Mouse (Mus musculus) brain, embryonic 14.5 days (tissue): ENCODE results near the gene Fkbp10. TPM values are rescaled to one million over a fixed set of nuclear protein-coding genes. Genes with fewer than 3 reads are reported as not detected.
A peak's percentile ranks its signal among the peaks of the same experiment; 100 is the strongest.

ENCODE experiments used
- DNase-seq: peaks from one replicate; pipeline ENCODE4 v3.0.0-alpha.2; 2011; ENCODE audit warnings: low read depth
- CTCF ChIP-seq: fragments of 200-500 bp; IDR thresholded peaks from 2 replicates; pipeline ENCODE4 v1.5.1; 2012; ENCODE audit warnings: inconsistent platforms, mild to moderate bottlenecking, moderate library complexity, borderline replicate concordance; ENCODE audit not compliant: insufficient read depth, insufficient read length; ENCODE audit errors: extremely low read depth
- POLR2A ChIP-seq: fragments of 200-500 bp; IDR thresholded peaks from 2 replicates; pipeline ENCODE4 v1.6.1; 2012; ENCODE audit warnings: mild to moderate bottlenecking, inconsistent platforms, borderline replicate concordance; ENCODE audit not compliant: poor library complexity, insufficient read depth, insufficient read length, severe bottlenecking; ENCODE audit errors: extremely low read depth
- polyA plus RNA-seq: library from polyadenylated mRNA; depleted of rRNA; stranded (reverse); fragments of >200 nt; gene quantifications from 2 replicates; pipeline ENCODE4 v1.2.3, GENCODE M21; 2012

The Fkbp10 gene
- polyA plus RNA-seq, 1 experiment: 32.8 TPM

- TF ChIP-seq POLR2A (no peak), CTCF (no peak)
- no peak for DNase-seq
Observed at GRCm38 (mm10) chr11:100387111-100387510, 28.4 kb upstream of the Fkbp10 start.

GRCm38 (mm10) chr11:100387589-100388375, 27.7 kb upstream of the Fkbp10 start:
- peak; percentile 48 for DNase-seq
- TF ChIP-seq CTCF (no peak), POLR2A (no peak)

- no peak for DNase-seq
- TF ChIP-seq CTCF (no peak), POLR2A (no peak)
Observed at GRCm38 (mm10) chr11:100388588-100388987, 26.9 kb upstream of the Fkbp10 start.

- no peak for DNase-seq
- TF ChIP-seq POLR2A: no peak
- no peak for TF ChIP-seq CTCF
Observed at GRCm38 (mm10) chr11:100389931-100390445, 25.5 kb upstream of the Fkbp10 start.

- TF ChIP-seq CTCF: no peak
- TF ChIP-seq POLR2A: no peak
- peak; percentile 51 for DNase-seq
Observed at GRCm38 (mm10) chr11:100391081-100391883, 24.2 kb upstream of the Fkbp10 start.

GRCm38 (mm10) chr11:100391884-100392345, 23.6 kb upstream of the Fkbp10 start:
- no peak for TF ChIP-seq POLR2A
- no peak for TF ChIP-seq CTCF
- no peak for DNase-seq

GRCm38 (mm10) chr11:100392958-100393357, 22.5 kb upstream of the Fkbp10 start:
- no peak for DNase-seq
- no peak for TF ChIP-seq POLR2A
- no peak for TF ChIP-seq CTCF

- TF ChIP-seq CTCF: no peak
- TF ChIP-seq POLR2A: no peak
Observed at GRCm38 (mm10) chr11:100393733-100394132, 21.8 kb upstream of the Fkbp10 start.

GRCm38 (mm10) chr11:100394353-100395074, 21.0 kb upstream of the Fkbp10 start:
- no peak for DNase-seq
- TF ChIP-seq CTCF: no peak
- TF ChIP-seq POLR2A: no peak

More at GRCm38 (mm10) chr11:100393733-100394132, 21.8 kb upstream of the Fkbp10 start:
- no peak for DNase-seq

- no peak for TF ChIP-seq POLR2A
- no peak for TF ChIP-seq CTCF
- no peak for DNase-seq
Observed at GRCm38 (mm10) chr11:100395200-100395599, 20.3 kb upstream of the Fkbp10 start.
